Mouse (Mus musculus) forebrain, embryonic 10.5 days (tissue): ENCODE results near the gene Gm4756. TPM values are rescaled to one million over a fixed set of nuclear protein-coding genes. Genes with fewer than 3 reads are reported as not detected.
"Not testable (repeated sequence)": the region's sequence is repeated elsewhere in the genome, so short reads cannot be mapped to it uniquely, and the experiment has no call there.

Experiments
- DNase-seq: peaks from one replicate; pipeline ENCODE4 v3.0.0-alpha.2; 2017; ENCODE audit warnings: low spot score; ENCODE audit errors: extremely low spot score
- H3K27ac ChIP-seq: fragments of 300-500 bp; sonication (generic); 2 replicates; pipeline ENCODE4 v1.5.1; 2016; ENCODE audit warnings: mild to moderate bottlenecking
- H3K27me3 ChIP-seq: fragments of 300-500 bp; sonication (generic); 2 replicates; pipeline ENCODE4 v1.6.1; 2016; ENCODE audit warnings: mild to moderate bottlenecking; ENCODE audit not compliant: poor library complexity, severe bottlenecking
- H3K36me3 ChIP-seq: fragments of 300-500 bp; sonication (generic); replicated peaks from 2 replicates; pipeline ENCODE4 v1.6.1; 2016; ENCODE audit warnings: mild to moderate bottlenecking, moderate library complexity
- H3K4me1 ChIP-seq: fragments of 300-500 bp; sonication (generic); 2 replicates; pipeline ENCODE4 v1.6.1; 2016
- H3K4me3 ChIP-seq: fragments of 300-500 bp; sonication (generic); 2 replicates; pipeline ENCODE4 v1.5.1; 2016; ENCODE audit warnings: mild to moderate bottlenecking, moderate library complexity
- H3K9me3 ChIP-seq: fragments of 300-500 bp; sonication (generic); 2 replicates; pipeline ENCODE4 v1.6.1; 2016; ENCODE audit warnings: mild to moderate bottlenecking, moderate library complexity
- WGBS: fragments of 180-500 bp; shearing (Covaris S2); methylation state at CpG from one replicate; pipeline ENCODE4 v1.1.7; 2016; 5-methylcytosine and 5-hydroxymethylcytosine counted together
- polyA plus RNA-seq: library from polyadenylated mRNA; unstranded; fragments of >200 nt; fragmentation: Nextera tagmentation; extraction: Ambion mirVana; gene quantifications from 2 replicates; pipeline ENCODE4 v1.2.1, GENCODE M21; 2016

Gm4756 gene
- polyA plus RNA-seq, result not detected in 2 replicates

- 79% methylated on average over 11 of the region's 11 CpGs for WGBS
- H3K36me3 ChIP-seq, result no peaks in the 10 kb centered on the region
Measured at GRCm38 (mm10) chr12:72649611-72650330, at the start of gene Gm4756. Gene Gm4756 (minus strand): TSS chr12:72649661.

GRCm38 (mm10) chr12:72694901-72695463 lies 45.5 kb upstream of the Gm4756 start:
- H3K4me3 ChIP-seq, result no peak overlapping the region
- no peak overlapping the region for H3K27ac ChIP-seq
- H3K27me3 ChIP-seq, result no peaks in the 10 kb centered on the region
- no peak for DNase-seq
- H3K36me3 ChIP-seq, result no peaks in the 10 kb centered on the region
- 63% methylated on average over 9 of the region's 9 CpGs for WGBS
- no peaks in the 10 kb centered on the region for H3K9me3 ChIP-seq
- peaks cover 1% of the 10 kb centered on the region; the same call in 1 of the 2 replicates for H3K4me1 ChIP-seq

More at GRCm38 (mm10) chr12:72649611-72650330, at the start of gene Gm4756:
- Histone ChIP-seq H3K27ac (no peak within 1 kb of the TSS), H3K4me3 (no peak within 1 kb of the TSS), H3K27me3 (no peaks in the 10 kb centered on the region), H3K9me3 (no peaks in the 10 kb centered on the region), H3K4me1 (no peaks in the 10 kb centered on the region)
- DNase-seq, result no peak

GRCm38 (mm10) chr12:72694438-72694837 lies 45.0 kb upstream of the Gm4756 start:
- DNase-seq, result no peak
- 86% methylated on average over 12 of the region's 12 CpGs for WGBS
- H3K4me1 ChIP-seq, result no peaks in the 10 kb centered on the region
- H3K27ac ChIP-seq, result no peak overlapping the region
- H3K4me3 ChIP-seq, result no peak overlapping the region
- no peaks in the 10 kb centered on the region for H3K36me3 ChIP-seq
- no peaks in the 10 kb centered on the region for H3K27me3 ChIP-seq
- H3K9me3 ChIP-seq, result no peaks in the 10 kb centered on the region

GRCm38 (mm10) chr12:72693895-72694294 lies 44.4 kb upstream of the Gm4756 start:
- Histone ChIP-seq H3K36me3 (no peaks in the 10 kb centered on the region), H3K9me3 (no peaks in the 10 kb centered on the region), H3K4me1 (no peaks in the 10 kb centered on the region), H3K4me3 (no peak overlapping the region), H3K27ac (no peak overlapping the region), H3K27me3 (peaks cover 2% of the 10 kb centered on the region; the same call in 1 of the 2 replicates)
- no peak for DNase-seq
- WGBS, result 56% methylated on average over 6 of the region's 6 CpGs

- WGBS, result 14% methylated on average over 2 of the region's 2 CpGs
- not testable (repeated sequence) for H3K27me3 ChIP-seq, H3K36me3 ChIP-seq, H3K9me3 ChIP-seq, H3K27ac ChIP-seq, H3K4me3 ChIP-seq, DNase-seq
- peaks cover 12% of the 10 kb centered on the region for H3K4me1 ChIP-seq
Measured at GRCm38 (mm10) chr12:72688281-72688680, 38.8 kb upstream of the Gm4756 start.

- H3K9me3 ChIP-seq, DNase-seq, H3K4me3 ChIP-seq, H3K27ac ChIP-seq, H3K36me3 ChIP-seq, H3K27me3 ChIP-seq: not testable (repeated sequence)
- 14% methylated on average over 6 of the region's 6 CpGs for WGBS
- peaks cover 12% of the 10 kb centered on the region for H3K4me1 ChIP-seq
Measured at GRCm38 (mm10) chr12:72687741-72688140, 38.3 kb upstream of the Gm4756 start.

- H3K4me3 ChIP-seq, H3K9me3 ChIP-seq, DNase-seq, H3K27me3 ChIP-seq, H3K27ac ChIP-seq, H3K36me3 ChIP-seq: not testable (repeated sequence)
- peaks cover 12% of the 10 kb centered on the region for H3K4me1 ChIP-seq
- 79% methylated on average over 4 of the region's 4 CpGs for WGBS
Measured at GRCm38 (mm10) chr12:72686566-72686965, 37.1 kb upstream of the Gm4756 start.

- Histone ChIP-seq H3K4me1 (peaks cover 14% of the 10 kb centered on the region), H3K4me3 (no peak overlapping the region), H3K27ac (no peak overlapping the region), H3K27me3 (no peaks in the 10 kb centered on the region; the same call in 1 of the 2 replicates), H3K9me3 (no peaks in the 10 kb centered on the region), H3K36me3 (no peaks in the 10 kb centered on the region)
- DNase-seq, result no peak
- WGBS, result 99% methylated on average over 3 of the region's 3 CpGs
Measured at GRCm38 (mm10) chr12:72683612-72684011, 34.2 kb upstream of the Gm4756 start.

- no peaks in the 10 kb centered on the region; the same call in 1 of the 2 replicates for H3K27me3 ChIP-seq
- H3K27ac ChIP-seq, result no peak overlapping the region
- WGBS, result 68% methylated on average over 8 of the region's 8 CpGs
- no peak for DNase-seq
- H3K36me3 ChIP-seq, result no peaks in the 10 kb centered on the region
- no peak overlapping the region for H3K4me3 ChIP-seq
- H3K4me1 ChIP-seq, result peaks cover 7% of the 10 kb centered on the region
- H3K9me3 ChIP-seq, result no peaks in the 10 kb centered on the region
Measured at GRCm38 (mm10) chr12:72682511-72683282, 33.2 kb upstream of the Gm4756 start.

- Histone ChIP-seq H3K4me1 (0 out of 2 replicates have a peak, but pooled peaks cover 2% of the 10 kb centered on the region), H3K9me3 (no peaks in the 10 kb centered on the region), H3K27me3 (no peaks in the 10 kb centered on the region; the same call in 1 of the 2 replicates), H3K4me3 (no peak overlapping the region), H3K36me3 (no peaks in the 10 kb centered on the region), H3K27ac (no peak overlapping the region)
- DNase-seq, result no peak
- WGBS, result 89% methylated on average over 1 of the region's 1 CpGs
Measured at GRCm38 (mm10) chr12:72681919-72682318, 32.5 kb upstream of the Gm4756 start.

- Histone ChIP-seq H3K27me3 (no peaks in the 10 kb centered on the region), H3K4me3 (no peak overlapping the region), H3K4me1 (0 out of 2 replicates have a peak, but pooled peaks cover 2% of the 10 kb centered on the region), H3K27ac (no peak overlapping the region), H3K9me3 (no peaks in the 10 kb centered on the region), H3K36me3 (no peaks in the 10 kb centered on the region)
- DNase-seq, result no peak
- 72% methylated on average over 3 of the region's 3 CpGs for WGBS
Measured at GRCm38 (mm10) chr12:72679635-72680034, 30.2 kb upstream of the Gm4756 start.

GRCm38 (mm10) chr12:72674820-72675219 lies 25.4 kb upstream of the Gm4756 start:
- DNase-seq, result no peak
- H3K4me1 ChIP-seq, result 0 out of 2 replicates have a peak, but pooled peaks cover 2% of the 10 kb centered on the region
- no peaks in the 10 kb centered on the region for H3K36me3 ChIP-seq
- whole genome bisulfite sequencing, result 70% methylated on average over 2 of the region's 2 CpGs
- H3K4me3 ChIP-seq, result no peak overlapping the region
- no peaks in the 10 kb centered on the region for H3K9me3 ChIP-seq
- no peaks in the 10 kb centered on the region for H3K27me3 ChIP-seq
- H3K27ac ChIP-seq, result no peak overlapping the region
